Comparison of ENCODE assay signal across 35 mouse cellular contexts in genomic region chr1:127439452-127439891, GRCm38 (mm10).
DNase-seq lines count a peak whose midpoint lies in the region; ATAC-seq and TF ChIP-seq lines count a peak whose summit lies in the region.
"Had no signal": no experiment of that assay in that cellular context is flagged by ENCODE, and none has a peak within 500 bp of the region (broad histone marks: within the 10 kb centered on the region; RNA-seq: fewer than 3 reads in every experiment).

No protein-coding gene starts in this region.

- no peak overlapping the region for H3K4me3 ChIP-seq in forebrain, embryonic 10.5 days
- no peak overlapping the region for H3K4me3 ChIP-seq in forebrain, postnatal 0 days (ENCODE audit: low read depth, low read length)
- H3K4me3 ChIP-seq in intestine, embryonic 14.5 days (ENCODE audit: low read depth, low read length), result no peak overlapping the region
- no peak overlapping the region for H3K4me3 ChIP-seq in intestine, embryonic 15.5 days (replicated peaks)
- H3K4me3 ChIP-seq in hindbrain, embryonic 10.5 days, result no peak overlapping the region
- H3K4me3 ChIP-seq: embryonic facial prominence, embryonic 10.5 days; embryonic facial prominence, embryonic 15.5 days; forebrain, embryonic 13.5 days; gastrocnemius, adult 2 months; heart, adult 2 months; limb, embryonic 10.5 days; limb, embryonic 15.5 days; liver, embryonic 13.5 days; megakaryocyte, embryonic 14.5 days; midbrain, embryonic 13.5 days; stomach, embryonic 15.5 days had no signal

- H3K27me3 ChIP-seq in forebrain, embryonic 10.5 days (ENCODE audit: poor library complexity, severe bottlenecking), result no peaks in the 10 kb centered on the region
- no peaks in the 10 kb centered on the region for H3K27me3 ChIP-seq in forebrain, postnatal 0 days (ENCODE audit: insufficient read depth, low read length)
- no peaks in the 10 kb centered on the region for H3K27me3 ChIP-seq in intestine, embryonic 14.5 days (replicated peaks; ENCODE audit: control insufficient read depth, insufficient read depth, low read length)
- no peaks in the 10 kb centered on the region for H3K27me3 ChIP-seq in intestine, embryonic 15.5 days (replicated peaks)
- H3K27me3 ChIP-seq in hindbrain, embryonic 10.5 days (ENCODE audit: insufficient read depth, poor library complexity, severe bottlenecking), result no peaks in the 10 kb centered on the region
- H3K27me3 ChIP-seq: CH12.LX; embryonic facial prominence, embryonic 15.5 days; forebrain, embryonic 13.5 days; limb, embryonic 15.5 days; liver, embryonic 13.5 days; megakaryocyte, embryonic 14.5 days; midbrain, embryonic 13.5 days; stomach, embryonic 15.5 days had no signal

- WGBS in forebrain, embryonic 10.5 days, result 89% methylated on average over 9 of the region's 9 CpGs
- WGBS in forebrain, postnatal 0 days, result 68% methylated on average over 9 of the region's 9 CpGs
- 75% methylated on average over 9 of the region's 9 CpGs for WGBS in intestine, embryonic 14.5 days
- WGBS in intestine, embryonic 15.5 days, result 76% methylated on average over 9 of the region's 9 CpGs
- 84% methylated on average over 9 of the region's 9 CpGs for WGBS in hindbrain, embryonic 10.5 days

- H3K36me3 ChIP-seq in forebrain, embryonic 10.5 days (replicated peaks), result 0 out of 2 replicates have a peak, but pooled peaks cover 3% of the 10 kb centered on the region
- no peaks in the 10 kb centered on the region; the same call in 1 of the 2 replicates for H3K36me3 ChIP-seq in forebrain, postnatal 0 days (ENCODE audit: insufficient read depth)
- no peaks in the 10 kb centered on the region for H3K36me3 ChIP-seq in intestine, embryonic 14.5 days (ENCODE audit: control insufficient read depth, insufficient read depth, low read length)
- H3K36me3 ChIP-seq in intestine, embryonic 15.5 days, result no peaks in the 10 kb centered on the region
- no peaks in the 10 kb centered on the region for H3K36me3 ChIP-seq in hindbrain, embryonic 10.5 days
- H3K36me3 ChIP-seq: embryonic facial prominence, embryonic 10.5 days; embryonic facial prominence, embryonic 15.5 days; limb, embryonic 10.5 days; limb, embryonic 15.5 days; liver, embryonic 13.5 days; midbrain, embryonic 13.5 days; stomach, embryonic 15.5 days had no signal

- no peak for DNase-seq in forebrain, embryonic 10.5 days (ENCODE audit: extremely low spot score, low spot score)
- no peak for DNase-seq in forebrain, postnatal 0 days
- no peak for DNase-seq in intestine, embryonic 14.5 days (ENCODE audit: low spot score)
- DNase-seq in left cerebral cortex, postnatal 14 days (ENCODE audit: low spot score in 2 of 2), result peak; percentile 38 to 64
- no peak for DNase-seq in left cerebral cortex, adult 11 months (ENCODE audit: low spot score)
- DNase-seq in brain, adult 2 months (ENCODE audit: low read depth, low spot score), result peak; percentile 77
- no peak for DNase-seq in hindbrain, embryonic 10.5 days (ENCODE audit: low spot score)
- DNase-seq: adrenal gland, adult 2 months; adrenal gland, postnatal 36 days; cerebellum, adult 8-10 months; cerebellum, postnatal 25 days; gastrocnemius, adult 2 months; heart, adult 2 months; heart, postnatal 14 days; kidney, adult 8-10 months; kidney, postnatal 4 days; liver, embryonic 13.5 days; lung, adult 18-20 months; lung, postnatal 4 days; thymus, postnatal 25 days had no signal

- no peaks in the 10 kb centered on the region for H3K9me3 ChIP-seq in forebrain, embryonic 10.5 days
- no peaks in the 10 kb centered on the region for H3K9me3 ChIP-seq in forebrain, postnatal 0 days (ENCODE audit: low read length)
- H3K9me3 ChIP-seq in intestine, embryonic 14.5 days (ENCODE audit: control insufficient read depth, low read length), result no peaks in the 10 kb centered on the region
- no peaks in the 10 kb centered on the region for H3K9me3 ChIP-seq in intestine, embryonic 15.5 days
- no peaks in the 10 kb centered on the region for H3K9me3 ChIP-seq in hindbrain, embryonic 10.5 days
- H3K9me3 ChIP-seq: embryonic facial prominence, embryonic 10.5 days; embryonic facial prominence, embryonic 15.5 days; forebrain, embryonic 13.5 days; limb, embryonic 10.5 days; limb, embryonic 15.5 days; liver, embryonic 13.5 days; megakaryocyte, embryonic 14.5 days; midbrain, embryonic 13.5 days; stomach, embryonic 15.5 days had no signal

- peak overlapping the region; percentile 74 for H3K27ac ChIP-seq in forebrain, embryonic 10.5 days
- H3K27ac ChIP-seq in forebrain, postnatal 0 days (ENCODE audit: low read depth, low read length), result no peak overlapping the region
- H3K27ac ChIP-seq in intestine, embryonic 14.5 days (ENCODE audit: low read depth), result peak overlapping the region; percentile 54; the same call in 1 of the 2 replicates
- H3K27ac ChIP-seq in intestine, embryonic 15.5 days, result no peak overlapping the region
- no peak overlapping the region for H3K27ac ChIP-seq in hindbrain, embryonic 10.5 days
- H3K27ac ChIP-seq: embryonic facial prominence, embryonic 15.5 days; forebrain, embryonic 13.5 days; gastrocnemius, adult 2 months; heart, adult 2 months; kidney, postnatal 0 days; limb, embryonic 15.5 days; liver, embryonic 13.5 days; midbrain, embryonic 13.5 days had no signal

- no peak overlapping the region for H3K9ac ChIP-seq in forebrain, postnatal 0 days
- H3K9ac ChIP-seq in intestine, embryonic 14.5 days (ENCODE audit: low read length), result no peak overlapping the region
- H3K9ac ChIP-seq in intestine, embryonic 15.5 days, result no peak overlapping the region
- H3K9ac ChIP-seq: embryonic facial prominence, embryonic 15.5 days; forebrain, embryonic 13.5 days; limb, embryonic 15.5 days; liver, embryonic 13.5 days; midbrain, embryonic 13.5 days; stomach, embryonic 15.5 days had no signal

- H3K4me2 ChIP-seq in forebrain, postnatal 0 days (ENCODE audit: low read depth), result no peak overlapping the region
- H3K4me2 ChIP-seq in intestine, embryonic 14.5 days (ENCODE audit: low read length), result no peak overlapping the region
- no peak overlapping the region for H3K4me2 ChIP-seq in intestine, embryonic 15.5 days (replicated peaks)
- H3K4me2 ChIP-seq: embryonic facial prominence, embryonic 15.5 days; forebrain, embryonic 13.5 days; limb, embryonic 15.5 days; liver, embryonic 13.5 days; midbrain, embryonic 13.5 days; stomach, embryonic 15.5 days had no signal

- ATAC-seq in forebrain, postnatal 0 days, result no peak
- ATAC-seq in intestine, embryonic 14.5 days (replicated peaks; ENCODE audit: low FRiP score, low TSS enrichment, low read depth), result no peak
- no peak for ATAC-seq in intestine, embryonic 15.5 days
- ATAC-seq: activated CD4-positive, CD25-positive, alpha-beta regulatory T cell, adult 4 months; forebrain, embryonic 13.5 days; hindbrain, embryonic 16.5 days; intestine, embryonic 16.5 days; lung, postnatal 0 days; midbrain, embryonic 13.5 days had no signal

- intact Hi-C loops in left cerebral cortex, postnatal 14 days (cut with DNase I), result no loop called here

- H3K4me1 ChIP-seq in forebrain, embryonic 10.5 days, result peaks cover 72% of the 10 kb centered on the region
- H3K4me1 ChIP-seq in forebrain, postnatal 0 days (ENCODE audit: insufficient read depth), result no peaks in the 10 kb centered on the region
- H3K4me1 ChIP-seq in intestine, embryonic 14.5 days (replicated peaks; ENCODE audit: control insufficient read depth, insufficient read depth, low read length), result peaks cover 22% of the 10 kb centered on the region
- H3K4me1 ChIP-seq in intestine, embryonic 15.5 days (replicated peaks), result peaks cover 9% of the 10 kb centered on the region; the same call in 1 of the 2 replicates
- H3K4me1 ChIP-seq in hindbrain, embryonic 10.5 days (replicated peaks), result peaks cover 53% of the 10 kb centered on the region
- H3K4me1 ChIP-seq: liver, embryonic 13.5 days had no signal

- TF ChIP-seq CTCF in forebrain, postnatal 0 days (IDR thresholded peaks at IDR 0.05; ENCODE audit: low read depth), result no peak

Comparison
In these comparisons a context has a peak if more than half of its experiments do, and no peak if none do; other contexts are left out.
1. DNase-seq: peak in left cerebral cortex, postnatal 14 days (2 of 2) and brain, adult 2 months (single experiment); none in forebrain, embryonic 10.5 days (single experiment), forebrain, postnatal 0 days (single experiment), intestine, embryonic 14.5 days (single experiment), left cerebral cortex, adult 11 months (single experiment) and hindbrain, embryonic 10.5 days (single experiment).
2. H3K27ac ChIP-seq: peak in forebrain, embryonic 10.5 days (single experiment) and intestine, embryonic 14.5 days (single experiment); none in forebrain, postnatal 0 days (single experiment), intestine, embryonic 15.5 days (single experiment) and hindbrain, embryonic 10.5 days (single experiment).